Mouse (Mus musculus) frontal cortex, postnatal 25 days (tissue): ENCODE data around the gene Hist1h2ao.
"Not testable (repeated sequence)": the region's sequence is repeated elsewhere in the genome, so short reads cannot be mapped to it uniquely, and the experiment has no call there.

ENCODE experiments used
- DNase-seq, 2 experiments: peaks; one replicate each; pipeline ENCODE4 v3.0.0; 2022; ENCODE audit warnings: low spot score in 2 of 2

Hist1h2ao gene

GRCm38 (mm10) chr13:21811074-21811473, 809 bp downstream of the Hist1h2ao start:
- not testable (repeated sequence) for DNase-seq

- DNase-seq, result not testable (repeated sequence)
Measured at GRCm38 (mm10) chr13:21811539-21811938, 1.3 kb downstream of the Hist1h2ao start, which contains the start of gene Hist1h4m. Gene Hist1h4m, plus strand, starts transcription at chr13:21811746.

- DNase-seq, result not testable (repeated sequence)
Measured at GRCm38 (mm10) chr13:21812092-21812491, 1.8 kb downstream of the Hist1h2ao start.

- DNase-seq, result not testable (repeated sequence)
Measured at GRCm38 (mm10) chr13:21820082-21820890, 10.0 kb downstream of the Hist1h2ao start.

GRCm38 (mm10) chr13:21828511-21828910, 18.2 kb downstream of the Hist1h2ao start:
- DNase-seq, result no peak

GRCm38 (mm10) chr13:21830344-21830743, 20.1 kb downstream of the Hist1h2ao start:
- DNase-seq, result no peak

GRCm38 (mm10) chr13:21831418-21832394, 21.4 kb downstream of the Hist1h2ao start, which contains the start of gene Hist1h4n:
Gene Hist1h4n, minus strand, starts transcription at chr13:21832196.
- peak in 1 of 2 experiments; percentile 17 for DNase-seq

GRCm38 (mm10) chr13:21833461-21833860, 23.2 kb downstream of the Hist1h2ao start, which contains the start of the genes Hist1h2ap and Hist1h2br:
Gene Hist1h2ap, minus strand, starts transcription at chr13:21833507.
Gene Hist1h2br, plus strand, starts transcription at chr13:21833743.
- DNase-seq, result not testable (repeated sequence)

- DNase-seq, result not testable (repeated sequence)
Measured at GRCm38 (mm10) chr13:21840508-21840907, 30.2 kb downstream of the Hist1h2ao start.

GRCm38 (mm10) chr13:21846356-21846755, 36.1 kb downstream of the Hist1h2ao start:
- not testable (repeated sequence) for DNase-seq

GRCm38 (mm10) chr13:21847883-21848282, 37.6 kb downstream of the Hist1h2ao start:
- no peak for DNase-seq

GRCm38 (mm10) chr13:21850696-21851095, 40.4 kb downstream of the Hist1h2ao start:
- DNase-seq, result not testable (repeated sequence)

- no peak for DNase-seq
Measured at GRCm38 (mm10) chr13:21852215-21852945, 42.1 kb downstream of the Hist1h2ao start.

- DNase-seq, result peak; percentile 84 to 86
Measured at GRCm38 (mm10) chr13:21855146-21855545, 44.9 kb downstream of the Hist1h2ao start.

GRCm38 (mm10) chr13:21855698-21856162, 45.5 kb downstream of the Hist1h2ao start:
- DNase-seq, result peak; percentile 12 to 57
